Mouse (Mus musculus): ENCODE measurements around the gene Klhl32. TPM values are rescaled to one million over a fixed set of nuclear protein-coding genes. Genes with fewer than 3 reads are reported as not detected.

Gene Klhl32
- polyA plus RNA-seq, 1 experiment: 0.07 TPM

DNA sequence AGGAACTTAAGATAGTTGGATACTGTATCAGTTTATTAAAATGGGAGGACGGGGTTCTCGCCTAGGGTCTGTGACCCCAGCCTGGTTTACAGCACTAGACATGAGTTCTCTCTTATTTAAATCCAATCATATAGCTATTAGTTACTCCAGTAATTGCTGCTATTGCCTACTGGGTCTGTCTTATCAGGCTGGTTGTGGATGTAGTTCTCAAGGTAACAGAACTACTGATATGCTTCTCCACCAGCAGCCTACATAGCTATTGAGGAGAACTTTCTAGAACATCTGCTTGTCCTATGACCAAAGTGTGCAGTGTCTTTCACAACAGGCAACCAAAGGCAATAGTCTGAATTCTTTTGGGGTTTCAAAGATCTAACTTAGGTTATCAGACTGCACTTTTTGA is 241.4 kb downstream of the Klhl32 start:
- H3K79me2 ChIP-seq (ENCODE audit: control insufficient read depth, insufficient read depth): no peaks in the 10 kb centered on the region
- no peak overlapping the region for H3K4me3 ChIP-seq
- no peaks in the 10 kb centered on the region for H3K36me3 ChIP-seq (ENCODE audit: control insufficient read depth, insufficient read depth)
- no peaks in the 10 kb centered on the region for H3K27me3 ChIP-seq (ENCODE audit: control insufficient read depth, insufficient read depth, insufficient read length)
- TF ChIP-seq MAX (IDR thresholded peaks at IDR 0.05; ENCODE audit: low read depth): no peak
- TF ChIP-seq POLR2A (IDR thresholded peaks at IDR 0.05; ENCODE audit: insufficient read length, low read depth): no peak
- no peak for TF ChIP-seq TCF12 (IDR thresholded peaks at IDR 0.05; ENCODE audit: insufficient read depth, poor library complexity, severe bottlenecking)
- TF ChIP-seq E2F4 (IDR thresholded peaks at IDR 0.05; ENCODE audit: insufficient read depth): no peak
- H3ac ChIP-seq (ENCODE audit: control insufficient read depth, insufficient read length): no peak overlapping the region
- H3K4me2 ChIP-seq (ENCODE audit: low read depth): no peak overlapping the region

GRCm38 (mm10) chr4:24609085-24609484 is 241.8 kb downstream of the Klhl32 start:
- Histone ChIP-seq H3K36me3 (ENCODE audit: control insufficient read depth, insufficient read depth) (no peaks in the 10 kb centered on the region), H3K79me2 (ENCODE audit: control insufficient read depth, insufficient read depth) (no peaks in the 10 kb centered on the region), H3K4me3 (no peak overlapping the region), H3ac (ENCODE audit: control insufficient read depth, insufficient read length) (no peak overlapping the region), H3K4me2 (ENCODE audit: low read depth) (no peak overlapping the region), H3K27me3 (ENCODE audit: control insufficient read depth, insufficient read depth, insufficient read length) (no peaks in the 10 kb centered on the region)
- TF ChIP-seq MYOG (IDR thresholded peaks at IDR 0.05; ENCODE audit: control insufficient read depth in 1 of 3, insufficient read depth in 1 of 3, insufficient read length in 2 of 3, low read depth in 2 of 3): no peak
- TF ChIP-seq POLR2AphosphoS2 (IDR thresholded peaks at IDR 0.05; ENCODE audit: insufficient read length, low read depth): no peak
- no peak for TF ChIP-seq POLR2A (IDR thresholded peaks at IDR 0.05; ENCODE audit: insufficient read length, low read depth)
- TF ChIP-seq E2F4 (IDR thresholded peaks at IDR 0.05; ENCODE audit: insufficient read depth): no peak
- no peak for TF ChIP-seq CEBPB (IDR thresholded peaks at IDR 0.05; ENCODE audit: insufficient read depth, poor library complexity, severe bottlenecking)
- no peak for TF ChIP-seq REST (IDR thresholded peaks at IDR 0.05; ENCODE audit: insufficient read depth, insufficient read length)
- no peak for TF ChIP-seq MYOD1 (IDR thresholded peaks at IDR 0.05; ENCODE audit: control insufficient read depth in 1 of 3, insufficient read length in 2 of 3, low read depth in 2 of 3)
- no peak for TF ChIP-seq USF1 (IDR thresholded peaks at IDR 0.05; ENCODE audit: low read depth)
- TF ChIP-seq MAX (IDR thresholded peaks at IDR 0.05; ENCODE audit: low read depth): no peak
- TF ChIP-seq SRF (IDR thresholded peaks at IDR 0.05; ENCODE audit: control insufficient read depth, insufficient read length, low read depth): no peak
- TF ChIP-seq TCF3 (IDR thresholded peaks at IDR 0.05; ENCODE audit: insufficient read length, low read depth): no peak
- TF ChIP-seq TCF12 (IDR thresholded peaks at IDR 0.05; ENCODE audit: insufficient read depth, poor library complexity, severe bottlenecking): no peak

DNA sequence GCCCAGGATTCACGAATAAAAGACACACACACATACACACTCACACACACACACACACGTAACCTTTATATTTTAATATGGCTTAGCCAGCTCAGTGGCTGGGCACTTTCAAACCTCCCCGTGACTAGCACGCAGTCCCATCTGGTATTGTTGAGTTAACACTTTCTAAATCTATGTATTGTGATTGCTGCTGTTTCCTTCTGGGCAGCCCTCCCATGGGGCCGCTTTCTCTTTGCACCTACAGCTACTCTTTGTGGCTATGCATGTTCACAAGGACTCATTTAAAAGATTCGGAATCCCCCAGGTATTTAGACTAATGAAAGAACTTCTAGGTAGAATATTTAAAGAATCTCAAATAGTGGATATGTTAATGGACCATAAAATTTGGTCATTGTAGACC is 249.2 kb downstream of the Klhl32 start:
- Histone ChIP-seq H3K4me3 (no peak overlapping the region), H3K27me3 (ENCODE audit: control insufficient read depth, insufficient read depth, insufficient read length) (no peaks in the 10 kb centered on the region), H3K36me3 (ENCODE audit: control insufficient read depth, insufficient read depth) (no peaks in the 10 kb centered on the region), H3K79me2 (ENCODE audit: control insufficient read depth, insufficient read depth) (no peaks in the 10 kb centered on the region), H3K4me2 (ENCODE audit: low read depth) (no peak overlapping the region), H3ac (ENCODE audit: control insufficient read depth, insufficient read length) (no peak overlapping the region)
- no peak for TF ChIP-seq MAX (IDR thresholded peaks at IDR 0.05; ENCODE audit: low read depth)
- no peak for TF ChIP-seq POLR2AphosphoS2 (IDR thresholded peaks at IDR 0.05; ENCODE audit: insufficient read length, low read depth)
- TF ChIP-seq REST (IDR thresholded peaks at IDR 0.05; ENCODE audit: insufficient read depth, insufficient read length): no peak
- TF ChIP-seq SRF (IDR thresholded peaks at IDR 0.05; ENCODE audit: control insufficient read depth, insufficient read length, low read depth): no peak
- no peak for TF ChIP-seq TCF3 (IDR thresholded peaks at IDR 0.05; ENCODE audit: insufficient read length, low read depth)
- no peak for TF ChIP-seq CEBPB (IDR thresholded peaks at IDR 0.05; ENCODE audit: insufficient read depth, poor library complexity, severe bottlenecking)
- no peak for TF ChIP-seq E2F4 (IDR thresholded peaks at IDR 0.05; ENCODE audit: insufficient read depth)
- no peak for TF ChIP-seq POLR2A (IDR thresholded peaks at IDR 0.05; ENCODE audit: insufficient read length, low read depth)
- no peak for TF ChIP-seq MYOG (IDR thresholded peaks at IDR 0.05; ENCODE audit: control insufficient read depth in 1 of 3, insufficient read depth in 1 of 3, insufficient read length in 2 of 3, low read depth in 2 of 3)
- no peak for TF ChIP-seq TCF12 (IDR thresholded peaks at IDR 0.05; ENCODE audit: insufficient read depth, poor library complexity, severe bottlenecking)
- no peak for TF ChIP-seq USF1 (IDR thresholded peaks at IDR 0.05; ENCODE audit: low read depth)
- TF ChIP-seq MYOD1 (IDR thresholded peaks at IDR 0.05; ENCODE audit: control insufficient read depth in 1 of 3, insufficient read length in 2 of 3, low read depth in 2 of 3): no peak

- Histone ChIP-seq H3K36me3 (ENCODE audit: control insufficient read depth, insufficient read depth) (no peaks in the 10 kb centered on the region), H3K27me3 (ENCODE audit: control insufficient read depth, insufficient read depth, insufficient read length) (no peaks in the 10 kb centered on the region), H3K4me3 (no peak overlapping the region), H3ac (ENCODE audit: control insufficient read depth, insufficient read length) (no peak overlapping the region), H3K79me2 (ENCODE audit: control insufficient read depth, insufficient read depth) (no peaks in the 10 kb centered on the region), H3K4me2 (ENCODE audit: low read depth) (no peak overlapping the region)
- no peak for TF ChIP-seq MAX (IDR thresholded peaks at IDR 0.05; ENCODE audit: low read depth)
- no peak for TF ChIP-seq MYOD1 (IDR thresholded peaks at IDR 0.05; ENCODE audit: control insufficient read depth in 1 of 3, insufficient read length in 2 of 3, low read depth in 2 of 3)
- no peak for TF ChIP-seq POLR2AphosphoS2 (IDR thresholded peaks at IDR 0.05; ENCODE audit: insufficient read length, low read depth)
- TF ChIP-seq TCF12 (IDR thresholded peaks at IDR 0.05; ENCODE audit: insufficient read depth, poor library complexity, severe bottlenecking): no peak
- no peak for TF ChIP-seq MYOG (IDR thresholded peaks at IDR 0.05; ENCODE audit: control insufficient read depth in 1 of 3, insufficient read depth in 1 of 3, insufficient read length in 2 of 3, low read depth in 2 of 3)
- no peak for TF ChIP-seq USF1 (IDR thresholded peaks at IDR 0.05; ENCODE audit: low read depth)
- no peak for TF ChIP-seq POLR2A (IDR thresholded peaks at IDR 0.05; ENCODE audit: insufficient read length, low read depth)
- no peak for TF ChIP-seq E2F4 (IDR thresholded peaks at IDR 0.05; ENCODE audit: insufficient read depth)
- TF ChIP-seq TCF3 (IDR thresholded peaks at IDR 0.05; ENCODE audit: insufficient read length, low read depth): no peak
- TF ChIP-seq REST (IDR thresholded peaks at IDR 0.05; ENCODE audit: insufficient read depth, insufficient read length): no peak
Observed at GRCm38 (mm10) chr4:24598637-24599036, 252.3 kb downstream of the Klhl32 start.

GRCm38 (mm10) chr4:24596942-24597611 is 253.8 kb downstream of the Klhl32 start:
- H3K27me3 ChIP-seq (ENCODE audit: control insufficient read depth, insufficient read depth, insufficient read length): no peaks in the 10 kb centered on the region
- H3ac ChIP-seq (ENCODE audit: control insufficient read depth, insufficient read length): no peak overlapping the region
- H3K4me3 ChIP-seq: no peak overlapping the region
- no peak for TF ChIP-seq MYOG (IDR thresholded peaks at IDR 0.05; ENCODE audit: control insufficient read depth in 1 of 3, insufficient read depth in 1 of 3, insufficient read length in 2 of 3, low read depth in 2 of 3)
- TF ChIP-seq USF1 (IDR thresholded peaks at IDR 0.05; ENCODE audit: low read depth): no peak
- no peaks in the 10 kb centered on the region for H3K36me3 ChIP-seq (ENCODE audit: control insufficient read depth, insufficient read depth)
- no peaks in the 10 kb centered on the region for H3K79me2 ChIP-seq (ENCODE audit: control insufficient read depth, insufficient read depth)
- no peak overlapping the region for H3K4me2 ChIP-seq (ENCODE audit: low read depth)

Measured in myocyte (in vitro differentiated cells).